Mouse (Mus musculus) testis, adult 2 months (tissue): ENCODE measurements at regions not wholly inside any gene's neighbourhood (a gene's known extent, or its start where the extent isn't known, plus 50 kb on each side); places are given as distances from the start of the nearest gene placed in this dataset.

ENCODE experiments used
- CTCF ChIP-seq: fragments of 200-500 bp; IDR thresholded peaks from 2 replicates; pipeline ENCODE4 v1.5.1; 2012; ENCODE audit warnings: low read depth, mild to moderate bottlenecking, inconsistent platforms, low read length, moderate library complexity; ENCODE audit not compliant: control insufficient read depth, insufficient read depth, insufficient replicate concordance
- POLR2A ChIP-seq: fragments of 200-500 bp; IDR thresholded peaks from 2 replicates; pipeline ENCODE4 v1.6.1; 2012; ENCODE audit warnings: low read depth, mild to moderate bottlenecking, inconsistent platforms, low read length, moderate library complexity; ENCODE audit not compliant: control insufficient read depth

DNA sequence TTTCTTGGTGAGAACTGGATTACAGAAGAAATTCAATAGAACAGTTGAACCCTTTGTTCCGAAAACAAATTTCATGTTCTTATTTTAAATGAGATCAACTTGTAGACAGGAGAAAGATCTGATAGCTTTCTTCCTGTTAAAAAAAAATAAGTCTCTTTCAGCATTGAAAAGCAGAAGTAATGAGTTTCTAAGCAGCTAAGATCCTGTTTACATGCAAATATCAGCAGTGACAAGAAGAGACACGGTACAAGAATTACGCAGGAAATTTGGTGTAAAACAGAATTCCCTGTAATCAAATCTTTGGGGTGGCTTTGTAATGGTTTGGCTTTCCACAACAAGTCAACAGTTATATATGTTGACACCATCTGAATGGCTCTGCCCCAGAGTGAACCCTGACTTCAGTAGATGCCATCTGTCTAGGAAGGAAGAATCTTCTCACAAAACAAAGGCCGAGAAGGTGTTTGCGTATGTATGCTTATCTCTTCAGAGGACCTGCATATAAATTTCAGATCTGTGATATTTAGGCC, 326.7 kb downstream of the Ets1 start:
- TF ChIP-seq POLR2A = no peak
- TF ChIP-seq CTCF = no peak
